Mouse (Mus musculus) testis, adult 2 months (tissue): ENCODE data around the gene Msx2. TPM values are rescaled to one million over a fixed set of nuclear protein-coding genes. Genes with fewer than 3 reads are reported as not detected.
A peak's percentile ranks its signal among the peaks of the same experiment; 100 is the strongest.

Experiments
- H3K27ac ChIP-seq: fragments of 200-500 bp; 2 replicates; pipeline ENCODE4 v1.5.1; 2012; ENCODE audit warnings: low read depth, low read length; ENCODE audit not compliant: control insufficient read depth, insufficient read depth
- H3K27me3 ChIP-seq: fragments of 200-500 bp; 2 replicates; pipeline ENCODE4 v1.6.1; 2012; ENCODE audit warnings: mild to moderate bottlenecking, low read length, moderate library complexity; ENCODE audit not compliant: control insufficient read depth, insufficient read depth
- H3K36me3 ChIP-seq: fragments of 200-500 bp; 2 replicates; pipeline ENCODE4 v1.6.1; 2012; ENCODE audit warnings: mild to moderate bottlenecking, low read length; ENCODE audit not compliant: control insufficient read depth, insufficient read depth
- H3K4me1 ChIP-seq: fragments of 200-500 bp; 2 replicates; pipeline ENCODE4 v1.6.1; 2012; ENCODE audit warnings: low read length; ENCODE audit not compliant: control insufficient read depth, insufficient read depth
- H3K4me3 ChIP-seq: fragments of 200-500 bp; 2 replicates; pipeline ENCODE4 v1.5.1; 2012; ENCODE audit warnings: low read depth, mild to moderate bottlenecking, low read length, moderate library complexity, mixed read lengths; ENCODE audit not compliant: control insufficient read depth
- CTCF ChIP-seq: fragments of 200-500 bp; IDR thresholded peaks from 2 replicates; pipeline ENCODE4 v1.5.1; 2012; ENCODE audit warnings: low read depth, mild to moderate bottlenecking, inconsistent platforms, low read length, moderate library complexity; ENCODE audit not compliant: control insufficient read depth, insufficient read depth, insufficient replicate concordance
- POLR2A ChIP-seq: fragments of 200-500 bp; IDR thresholded peaks from 2 replicates; pipeline ENCODE4 v1.6.1; 2012; ENCODE audit warnings: low read depth, mild to moderate bottlenecking, inconsistent platforms, low read length, moderate library complexity; ENCODE audit not compliant: control insufficient read depth
- polyA plus RNA-seq: library from polyadenylated mRNA; depleted of rRNA; stranded (reverse); fragments of >200 nt; gene quantifications from 2 replicates; pipeline ENCODE4 v1.2.3, GENCODE M21; 2012

The Msx2 gene
- polyA plus RNA-seq, 1 experiment, result 0.54 TPM

GRCm38 (mm10) chr13:53464441-53465001, 8.4 kb downstream of the Msx2 start:
- peaks cover 11% of the 10 kb centered on the region for H3K27me3 ChIP-seq
- no peak overlapping the region; the same call in 1 of the 2 replicates for H3K4me3 ChIP-seq

GRCm38 (mm10) chr13:53463946-53464345, 8.9 kb downstream of the Msx2 start:
- no peak for TF ChIP-seq POLR2A
- no peak for TF ChIP-seq CTCF
- Histone ChIP-seq H3K4me3 (no peak overlapping the region), H3K27ac (no peak overlapping the region), H3K4me1 (peaks cover 27% of the 10 kb centered on the region), H3K27me3 (peaks cover 11% of the 10 kb centered on the region), H3K36me3 (no peaks in the 10 kb centered on the region)

More at GRCm38 (mm10) chr13:53464441-53465001, 8.4 kb downstream of the Msx2 start:
- no peaks in the 10 kb centered on the region for H3K36me3 ChIP-seq
- TF ChIP-seq POLR2A (no peak), CTCF (no peak)
- no peak overlapping the region for H3K27ac ChIP-seq
- H3K4me1 ChIP-seq, result peaks cover 27% of the 10 kb centered on the region

GRCm38 (mm10) chr13:53463037-53463436, 9.8 kb downstream of the Msx2 start:
- peaks cover 27% of the 10 kb centered on the region for H3K4me1 ChIP-seq
- no peaks in the 10 kb centered on the region for H3K36me3 ChIP-seq
- TF ChIP-seq CTCF, result no peak
- TF ChIP-seq POLR2A, result no peak
- peaks cover 11% of the 10 kb centered on the region for H3K27me3 ChIP-seq
- H3K27ac ChIP-seq, result no peak overlapping the region
- no peak overlapping the region for H3K4me3 ChIP-seq

- peak overlapping the region; percentile 53 for H3K4me3 ChIP-seq
- H3K36me3 ChIP-seq, result no peaks in the 10 kb centered on the region
- H3K27me3 ChIP-seq, result peaks cover 11% of the 10 kb centered on the region
- TF ChIP-seq POLR2A (no peak), CTCF (no peak)
- H3K4me1 ChIP-seq, result peaks cover 27% of the 10 kb centered on the region
- no peak overlapping the region for H3K27ac ChIP-seq
Observed at GRCm38 (mm10) chr13:53462649-53462970, 10.3 kb downstream of the Msx2 start.

- peaks cover 11% of the 10 kb centered on the region for H3K27me3 ChIP-seq
- H3K27ac ChIP-seq, result no peak overlapping the region
- H3K4me1 ChIP-seq, result peaks cover 27% of the 10 kb centered on the region
- peak overlapping the region; percentile 53 for H3K4me3 ChIP-seq
- TF ChIP-seq POLR2A, result no peak
- peak; percentile 56; the same call in 1 of the 2 replicates for TF ChIP-seq CTCF
- no peaks in the 10 kb centered on the region for H3K36me3 ChIP-seq
Observed at GRCm38 (mm10) chr13:53461855-53462648, 10.8 kb downstream of the Msx2 start.

- no peak for TF ChIP-seq CTCF
- no peak for TF ChIP-seq POLR2A
- H3K4me3 ChIP-seq, result no peak overlapping the region
- no peaks in the 10 kb centered on the region for H3K36me3 ChIP-seq
- peaks cover 27% of the 10 kb centered on the region for H3K4me1 ChIP-seq
- H3K27ac ChIP-seq, result no peak overlapping the region
- peaks cover 11% of the 10 kb centered on the region for H3K27me3 ChIP-seq
Observed at GRCm38 (mm10) chr13:53461346-53461745, 11.5 kb downstream of the Msx2 start.

GRCm38 (mm10) chr13:53458766-53459165, 14.1 kb downstream of the Msx2 start:
- H3K27ac ChIP-seq, result no peak overlapping the region
- peaks cover 14% of the 10 kb centered on the region for H3K4me1 ChIP-seq
- no peaks in the 10 kb centered on the region for H3K36me3 ChIP-seq
- H3K27me3 ChIP-seq, result peaks cover 4% of the 10 kb centered on the region
- TF ChIP-seq POLR2A (no peak), CTCF (no peak)
- no peak overlapping the region for H3K4me3 ChIP-seq
